Mouse (Mus musculus) heart, postnatal 0 days (tissue): ENCODE measurements around the gene Gm7075. TPM values are rescaled to one million over a fixed set of nuclear protein-coding genes. Genes with fewer than 3 reads are reported as not detected.
"Not testable (repeated sequence)": the region's sequence is repeated elsewhere in the genome, so short reads cannot be mapped to it uniquely, and the experiment has no call there.

Experiments
- ATAC-seq: fragments of 200-750 bp; cut with Nextera tagmentation; 2 replicates; pipeline ENCODE4 v1.8.0; 2017; ENCODE audit warnings: low read depth, moderate number of reproducible peaks, moderate library complexity; ENCODE audit not compliant: insufficient read depth
- DNase-seq: peaks from one replicate; pipeline ENCODE4 v3.0.0-alpha.2; 2016; ENCODE audit warnings: low spot score
- H3K27ac ChIP-seq: fragments of 300-500 bp; sonication (generic); 2 replicates; pipeline ENCODE4 v1.5.1; 2014; ENCODE audit warnings: low read depth, mild to moderate bottlenecking
- H3K27me3 ChIP-seq: fragments of 300-500 bp; sonication (generic); 2 replicates; pipeline ENCODE4 v1.6.1; 2014; ENCODE audit warnings: low read length, mixed read lengths; ENCODE audit not compliant: control insufficient read depth, insufficient read depth
- H3K36me3 ChIP-seq: fragments of 300-500 bp; sonication (generic); replicated peaks from 2 replicates; pipeline ENCODE4 v1.6.1; 2014; ENCODE audit warnings: low read length, mixed read lengths; ENCODE audit not compliant: control insufficient read depth, insufficient read depth
- H3K4me1 ChIP-seq: fragments of 300-500 bp; sonication (generic); 2 replicates; pipeline ENCODE4 v1.6.1; 2014; ENCODE audit warnings: antibody characterized with exemption; ENCODE audit not compliant: control insufficient read depth, insufficient read depth
- H3K4me2 ChIP-seq: fragments of 300-500 bp; sonication (generic); 2 replicates; pipeline ENCODE4 v1.6.1; 2014; ENCODE audit warnings: low read depth, mild to moderate bottlenecking, low read length, moderate library complexity
- H3K4me3 ChIP-seq: fragments of 300-500 bp; sonication (generic); 2 replicates; pipeline ENCODE4 v1.5.1; 2014; ENCODE audit warnings: low read depth, low read length
- H3K9ac ChIP-seq: fragments of 300-500 bp; sonication (generic); replicated peaks from 2 replicates; pipeline ENCODE4 v1.6.1; 2014; ENCODE audit warnings: low read depth, low read length, mixed read lengths
- H3K9me3 ChIP-seq: fragments of 300-500 bp; sonication (generic); replicated peaks from 2 replicates; pipeline ENCODE4 v1.6.1; 2016; ENCODE audit warnings: low read length; ENCODE audit not compliant: control insufficient read depth
- CTCF ChIP-seq: IDR thresholded peaks from 2 replicates; pipeline ENCODE4 v1.5.1; 2016; ENCODE audit warnings: antibody characterized with exemption, control low read depth, low read depth
- EP300 ChIP-seq: IDR thresholded peaks from 2 replicates; pipeline ENCODE4 v1.6.1; 2016; ENCODE audit warnings: antibody characterized with exemption, low read depth
- WGBS: fragments of 180-500 bp; shearing (Covaris S2); extraction: QIAGEN DNeasy Blood & Tissue Kit; methylation state at CpG from one replicate; pipeline ENCODE4 v1.1.7; 2014; 5-methylcytosine and 5-hydroxymethylcytosine counted together
- polyA plus RNA-seq: library from polyadenylated mRNA; unstranded; fragments of >200 nt; fragmentation: Nextera tagmentation; extraction: Ambion mirVana; gene quantifications from 2 replicates; pipeline ENCODE4 v1.2.1, GENCODE M21; 2015
- total RNA-seq: library from RNA; depleted of rRNA; stranded (reverse); fragments of >200 nt; gene quantifications from 2 replicates; pipeline ENCODE4 v1.2.3, GENCODE M21; 2014; ENCODE audit warnings: low replicate concordance; rRNA removed

The Gm7075 gene
- total RNA-seq (not detected in 2 replicates), polyA plus RNA-seq (not detected in 2 replicates)

GRCm38 (mm10) chr10:63421739-63422735, at the start of gene Gm7075:
TSS of gene Gm7075 (minus strand) at chr10:63421789.
- no peak within 1 kb of the TSS for H3K27ac ChIP-seq
- H3K9me3 ChIP-seq = no peaks in the 10 kb centered on the region
- ATAC-seq (no peak), DNase-seq (no peak)
- WGBS = 85% methylated on average over 18 of the region's 18 CpGs
- TF ChIP-seq EP300 (no peak), CTCF (peak; percentile 48)
- no peaks in the 10 kb centered on the region for H3K36me3 ChIP-seq
- no peaks in the 10 kb centered on the region for H3K27me3 ChIP-seq
- H3K4me1 ChIP-seq = no peaks in the 10 kb centered on the region
- H3K4me2 ChIP-seq = no peak within 1 kb of the TSS
- H3K9ac ChIP-seq = no peak within 1 kb of the TSS
- H3K4me3 ChIP-seq = no peak within 1 kb of the TSS

- no peaks in the 10 kb centered on the region for H3K36me3 ChIP-seq
- no peak for DNase-seq
- no peaks in the 10 kb centered on the region for H3K27me3 ChIP-seq
- TF ChIP-seq EP300 = no peak
- no peak for TF ChIP-seq CTCF
- H3K4me3 ChIP-seq = no peak overlapping the region
- peaks cover 8% of the 10 kb centered on the region; the same call in 1 of the 2 replicates for H3K4me1 ChIP-seq
- ATAC-seq = no peak
- H3K4me2 ChIP-seq = peak overlapping the region; percentile 72
- H3K27ac ChIP-seq = peak overlapping the region; percentile 26
- WGBS = 35% methylated on average over 5 of the region's 5 CpGs
- H3K9ac ChIP-seq = no peak overlapping the region
- H3K9me3 ChIP-seq = no peaks in the 10 kb centered on the region
These were observed 39.3 kb upstream of the Gm7075 start for GRCm38 (mm10) chr10:63460935-63461334.

GRCm38 (mm10) chr10:63457292-63458128, 35.9 kb upstream of the Gm7075 start:
- H3K27ac ChIP-seq = peak overlapping the region; percentile 98
- peak overlapping the region; percentile 65 for H3K9ac ChIP-seq
- TF ChIP-seq EP300 (0 out of 2 replicates have a peak, but pooled peaks have one; percentile 49), CTCF (no peak)
- no peaks in the 10 kb centered on the region for H3K9me3 ChIP-seq
- 5% methylated on average over 17 of the region's 17 CpGs for WGBS
- DNase-seq = peak; percentile 91
- peak overlapping the region; percentile 72 for H3K4me2 ChIP-seq
- peaks cover 8% of the 10 kb centered on the region; the same call in 1 of the 2 replicates for H3K4me1 ChIP-seq
- peak; percentile 93 for ATAC-seq
- no peaks in the 10 kb centered on the region for H3K27me3 ChIP-seq
- H3K36me3 ChIP-seq = no peaks in the 10 kb centered on the region
- H3K4me3 ChIP-seq = peak overlapping the region; percentile 51

- peaks cover 8% of the 10 kb centered on the region; the same call in 1 of the 2 replicates for H3K4me1 ChIP-seq
- no peak overlapping the region for H3K9ac ChIP-seq
- TF ChIP-seq EP300 (no peak), CTCF (no peak; the same call in 1 of the 2 replicates)
- no peaks in the 10 kb centered on the region for H3K36me3 ChIP-seq
- H3K9me3 ChIP-seq = no peaks in the 10 kb centered on the region
- ATAC-seq (no peak; the same call in 1 of the 2 replicates), DNase-seq (no peak)
- no peaks in the 10 kb centered on the region for H3K27me3 ChIP-seq
- H3K4me2 ChIP-seq = no peak overlapping the region
- 37% methylated on average over 8 of the region's 8 CpGs for whole genome bisulfite sequencing
- H3K27ac ChIP-seq = peak overlapping the region; percentile 98
- H3K4me3 ChIP-seq = no peak overlapping the region
These were observed 33.7 kb upstream of the Gm7075 start for GRCm38 (mm10) chr10:63455110-63455878.

GRCm38 (mm10) chr10:63453926-63454325, 32.3 kb upstream of the Gm7075 start:
- H3K9me3 ChIP-seq = no peaks in the 10 kb centered on the region
- H3K27me3 ChIP-seq = no peaks in the 10 kb centered on the region
- 67% methylated on average over 4 of the region's 4 CpGs for WGBS
- no peaks in the 10 kb centered on the region for H3K4me1 ChIP-seq
- H3K27ac ChIP-seq = no peak overlapping the region
- ATAC-seq (no peak), DNase-seq (no peak)
- H3K4me3 ChIP-seq = no peak overlapping the region
- H3K4me2 ChIP-seq = no peak overlapping the region
- TF ChIP-seq CTCF (no peak), EP300 (no peak)
- no peaks in the 10 kb centered on the region for H3K36me3 ChIP-seq
- no peak overlapping the region for H3K9ac ChIP-seq

GRCm38 (mm10) chr10:63444602-63445387, 23.2 kb upstream of the Gm7075 start:
- not testable (repeated sequence) for H3K9ac ChIP-seq, H3K27me3 ChIP-seq, H3K27ac ChIP-seq, DNase-seq, H3K4me1 ChIP-seq, H3K4me2 ChIP-seq, H3K36me3 ChIP-seq, H3K4me3 ChIP-seq, ATAC-seq, H3K9me3 ChIP-seq
- 71% methylated on average over 13 of the region's 13 CpGs for WGBS
